Mouse (Mus musculus): ENCODE results near the gene Gtf2h4.
A peak's percentile ranks its signal among the peaks of the same experiment; 100 is the strongest.

Gene Gtf2h4

DNA sequence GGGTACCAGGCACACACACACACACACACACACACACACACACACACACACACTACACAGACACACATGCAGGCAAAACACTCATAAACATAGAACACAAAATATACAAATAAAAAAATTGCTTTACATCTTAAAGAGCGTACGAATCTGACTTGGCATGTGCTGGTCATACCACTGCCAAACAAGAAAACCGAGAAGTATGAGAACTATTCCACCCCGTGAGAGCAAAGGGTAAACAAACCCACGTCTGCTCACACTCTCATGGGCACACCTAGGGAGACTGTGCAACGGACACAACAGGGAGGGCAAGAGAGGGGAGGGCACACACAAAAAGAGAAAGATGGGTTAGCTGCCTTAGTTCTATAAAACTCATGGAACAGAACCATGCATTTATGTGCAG lies 23.2 kb upstream of the Gtf2h4 start:
- DNase-seq, result peak; percentile 25

DNA sequence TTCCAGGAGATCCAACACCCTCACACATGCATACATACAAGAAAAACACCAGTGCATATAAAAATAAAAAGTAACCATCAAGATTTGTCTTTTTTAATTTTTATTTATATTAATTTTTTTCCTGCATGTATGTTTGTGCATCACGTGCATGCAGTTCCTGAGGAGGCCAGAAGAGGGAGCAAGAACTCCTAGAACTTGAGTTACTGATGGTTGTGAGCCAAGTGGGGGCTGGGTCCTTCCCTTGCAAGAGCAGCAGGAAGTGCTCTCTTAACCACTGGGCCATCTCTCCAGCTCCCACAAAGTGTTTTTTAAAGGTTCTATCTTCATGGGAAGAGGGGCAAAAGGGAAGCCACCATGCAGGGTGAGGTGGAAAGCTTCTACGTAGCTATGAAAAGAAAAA lies 21.8 kb upstream of the Gtf2h4 start:
- DNase-seq, result peak; percentile 37

DNA sequence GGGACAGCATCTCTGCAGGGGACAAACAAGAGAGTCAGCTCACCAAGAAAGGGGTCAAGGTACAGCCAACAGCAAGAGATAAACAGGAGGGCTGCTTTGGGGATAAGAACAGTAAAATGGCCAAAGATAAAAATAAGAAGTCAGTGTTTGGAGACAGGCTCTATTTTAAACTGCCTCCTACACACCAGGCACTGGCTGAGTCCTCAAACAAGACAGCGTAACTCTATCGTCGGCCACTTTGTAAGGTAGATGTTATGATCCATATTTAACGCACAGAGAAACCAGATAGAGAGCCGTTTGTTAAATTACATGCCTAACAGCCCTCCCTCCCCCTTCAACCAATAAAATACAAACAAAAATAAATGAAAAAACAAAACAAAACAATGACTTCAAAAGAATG lies 20.4 kb upstream of the Gtf2h4 start:
- no peak for DNase-seq

DNA sequence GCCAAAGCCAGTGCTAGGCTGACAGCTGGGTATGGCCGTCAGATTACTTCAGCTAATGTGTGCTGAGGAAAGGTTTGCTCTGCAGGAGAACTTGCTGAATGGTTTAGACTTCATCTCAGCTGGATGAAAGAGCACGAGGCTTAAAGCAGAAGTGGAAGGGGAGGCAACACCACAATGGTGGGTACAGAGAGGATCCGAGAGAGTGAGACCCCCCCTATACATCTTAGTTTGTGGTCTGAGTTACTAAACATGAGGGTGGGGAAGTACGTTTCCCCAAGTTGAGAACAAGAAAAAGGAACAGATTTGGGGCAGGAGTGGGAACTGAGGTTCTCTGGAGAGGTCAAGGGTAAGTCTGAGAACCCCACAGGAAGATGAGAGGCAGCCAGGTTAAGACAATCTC lies 18.8 kb upstream of the Gtf2h4 start:
- DNase-seq, result no peak

DNA sequence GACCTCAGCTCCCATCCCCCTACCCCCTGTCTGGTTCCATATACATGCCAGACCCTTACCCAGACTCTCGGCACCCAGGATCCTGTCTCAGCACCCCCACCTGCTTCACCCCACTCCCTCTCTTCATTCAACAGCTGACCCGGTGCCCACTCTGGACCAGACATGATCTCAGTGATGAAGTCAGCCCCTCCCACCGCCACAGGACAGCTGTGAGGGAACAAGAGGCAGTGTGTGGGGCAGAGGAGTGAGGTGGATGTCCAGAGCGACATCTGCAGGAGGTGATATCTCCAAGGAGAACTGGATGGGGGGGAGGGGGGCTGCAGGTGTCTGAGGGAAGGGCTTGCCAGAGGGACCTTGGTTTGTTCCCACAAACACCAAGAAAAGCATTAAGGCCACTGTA lies 18.3 kb upstream of the Gtf2h4 start:
- peak; percentile 34 for DNase-seq

DNA sequence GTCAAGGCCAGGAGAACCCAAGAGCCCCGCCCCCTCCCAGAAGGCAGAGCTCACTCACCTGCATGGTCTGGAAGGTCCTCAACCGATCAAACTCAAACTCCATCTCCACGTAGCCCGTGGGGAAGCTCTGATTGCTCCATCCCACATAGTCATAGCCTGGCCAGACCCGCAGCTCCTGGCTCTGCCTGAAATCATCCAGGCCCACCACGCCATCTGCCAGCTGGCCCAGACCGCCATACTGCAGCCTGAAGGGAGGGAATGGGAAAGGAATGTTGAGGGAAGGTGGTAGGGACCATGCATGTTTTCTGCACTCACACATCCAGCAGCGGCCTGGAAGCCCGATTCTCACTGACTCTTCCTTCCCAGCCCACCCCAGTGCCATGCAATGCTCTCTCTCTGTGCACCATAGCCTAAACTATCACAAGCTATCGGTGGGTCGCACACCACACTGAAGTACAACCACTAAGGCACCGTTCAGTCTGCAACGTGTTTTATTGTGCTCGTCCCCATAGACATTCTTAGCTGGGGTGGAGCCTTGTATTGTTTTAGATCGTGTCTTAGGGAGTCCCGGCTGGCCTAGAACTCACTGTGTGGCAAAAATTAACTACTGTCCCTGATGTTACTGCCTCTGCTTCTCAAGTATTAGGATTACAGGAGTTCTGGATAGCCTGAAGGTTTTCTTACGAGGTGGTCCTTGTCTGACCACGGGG lies 16.6 kb upstream of the Gtf2h4 start:
- DNase-seq, result no peak

DNA sequence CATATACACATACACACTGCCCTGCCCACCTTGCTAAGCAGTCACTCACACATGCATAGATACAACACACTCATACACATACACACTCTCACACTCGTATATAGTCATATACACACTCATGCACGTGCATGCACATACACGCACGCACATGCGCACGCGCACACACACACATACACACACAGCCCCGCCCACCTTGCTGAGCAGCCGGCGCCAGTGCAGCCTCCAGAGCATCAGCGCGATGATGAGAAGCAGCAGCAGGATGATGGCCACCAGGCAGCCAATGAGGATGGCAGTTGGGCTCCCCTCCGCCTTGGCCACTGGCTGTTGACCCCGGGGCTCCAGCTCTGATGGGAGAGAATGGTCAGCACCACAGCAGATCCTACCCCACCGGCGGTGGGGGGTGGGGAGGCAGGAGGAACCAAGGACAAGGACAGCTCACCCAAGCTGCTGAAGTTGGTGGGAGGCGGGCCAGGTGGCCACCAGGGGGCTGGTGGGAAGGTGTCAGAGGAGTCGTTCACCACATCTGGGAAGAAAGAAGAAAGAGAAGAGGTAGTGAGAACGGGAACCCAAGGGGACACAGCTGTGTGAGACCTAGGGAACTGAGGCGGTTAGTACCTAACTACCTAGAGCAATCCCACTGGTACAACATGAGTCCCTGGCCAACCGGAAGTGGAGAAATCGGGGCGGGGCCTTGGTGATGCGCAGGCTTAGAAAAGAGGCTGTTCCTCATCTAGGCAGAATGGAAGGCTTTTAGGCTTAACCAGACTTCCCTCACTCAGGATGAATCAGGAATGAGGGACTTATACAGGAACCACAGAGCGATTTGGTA lies 15.0 kb upstream of the Gtf2h4 start:
- DNase-seq, result no peak

DNA sequence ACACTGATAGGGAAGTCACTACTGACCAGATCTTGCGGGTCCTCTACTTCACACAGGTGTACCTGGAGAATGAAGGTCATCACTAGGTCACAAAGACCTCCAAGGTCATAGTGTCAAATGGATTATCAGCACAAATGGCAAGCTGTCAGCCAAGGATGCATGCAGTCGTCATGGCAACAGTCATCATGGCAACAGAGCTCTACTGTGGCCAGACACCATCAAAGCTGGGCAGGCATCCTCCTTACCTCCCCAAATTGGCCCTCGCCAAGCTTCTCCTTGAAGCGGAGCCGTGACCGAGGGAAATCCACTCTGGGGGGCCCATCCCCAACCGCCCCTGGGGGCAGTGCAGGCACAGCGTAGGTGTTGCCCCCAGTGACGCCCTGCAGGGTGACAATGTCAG lies 11.5 kb upstream of the Gtf2h4 start:
- no peak for DNase-seq

DNA sequence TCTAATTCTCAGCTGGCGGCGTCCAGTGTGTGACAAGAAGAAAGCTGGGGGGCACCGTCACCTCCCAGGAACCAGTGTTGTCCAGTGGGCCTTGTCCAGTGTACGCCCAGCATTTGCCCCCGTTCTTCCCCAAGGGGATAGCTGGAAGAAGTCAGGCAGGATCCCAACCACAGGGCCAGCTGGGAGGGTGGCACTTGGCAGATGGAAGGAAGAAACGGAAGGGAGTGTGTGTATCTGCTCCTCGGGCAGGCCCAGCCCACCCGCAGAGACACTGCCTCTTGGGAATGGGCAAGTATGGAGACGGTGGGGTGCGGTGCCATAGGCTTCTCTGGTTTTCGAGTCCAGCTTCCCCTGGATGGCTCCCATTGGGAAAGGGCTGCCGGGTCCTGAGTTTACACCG lies 8.4 kb upstream of the Gtf2h4 start:
- DNase-seq, result no peak

DNA sequence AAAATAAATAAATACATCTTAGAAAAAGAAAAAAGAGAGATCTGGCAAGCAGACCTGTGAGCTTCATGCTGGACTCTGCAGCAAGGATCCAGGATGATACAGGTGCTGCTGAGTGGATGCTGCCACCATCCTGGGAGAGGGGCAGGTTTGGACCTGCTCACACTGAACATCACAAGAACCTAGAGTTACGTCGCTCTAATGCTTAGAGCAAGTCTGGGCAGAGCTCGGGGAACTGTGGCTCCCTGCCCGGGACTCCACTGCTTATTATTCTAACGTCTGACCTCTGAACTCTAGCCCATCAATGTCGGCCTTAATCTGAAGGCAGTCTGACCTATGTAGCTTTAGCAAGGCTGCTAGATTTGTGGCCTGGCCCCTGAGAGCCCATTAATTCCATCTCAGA lies 7.1 kb upstream of the Gtf2h4 start:
- no peak for DNase-seq

DNA sequence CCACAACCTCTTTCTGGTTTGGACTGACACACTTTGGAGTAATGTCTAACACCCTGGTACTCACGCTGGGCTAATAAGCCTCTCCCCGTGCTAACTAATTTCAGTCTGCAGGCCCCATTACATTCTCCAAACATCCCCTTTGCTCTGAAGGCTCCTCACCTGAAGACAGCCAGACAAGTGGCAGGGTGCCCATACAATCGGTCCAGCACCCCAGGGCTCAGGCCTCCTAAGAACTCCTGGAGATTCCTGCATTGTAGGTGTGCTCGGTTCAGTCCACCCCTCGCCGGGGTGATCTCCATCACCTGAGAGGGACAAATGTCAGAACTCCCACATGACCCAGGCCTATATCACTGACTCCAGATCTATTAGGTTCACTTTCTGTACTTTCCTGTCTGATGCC lies 1.0 kb downstream of the Gtf2h4 start:
- DNase-seq, result peak; percentile 59

DNA sequence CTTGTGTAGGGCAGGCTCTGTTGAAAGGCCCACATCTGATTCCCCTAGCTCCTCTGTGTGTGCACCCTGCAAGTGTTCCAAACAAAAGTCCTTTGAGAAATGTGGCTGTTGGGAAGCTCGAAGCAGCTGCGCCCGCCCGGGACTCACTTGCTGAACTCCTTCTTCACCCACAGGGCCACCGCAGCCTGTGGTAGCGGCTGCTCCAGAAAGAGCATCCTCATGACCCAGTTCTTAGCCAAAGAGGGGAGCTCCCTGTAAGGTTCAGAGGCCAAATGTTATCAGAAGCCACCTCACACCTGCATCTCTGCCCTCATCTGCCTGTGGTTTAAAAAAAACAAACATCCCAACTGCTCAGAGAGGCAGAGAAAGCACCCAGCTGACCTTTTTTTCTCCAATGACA lies 1.7 kb downstream of the Gtf2h4 start:
- DNase-seq, result no peak

DNA sequence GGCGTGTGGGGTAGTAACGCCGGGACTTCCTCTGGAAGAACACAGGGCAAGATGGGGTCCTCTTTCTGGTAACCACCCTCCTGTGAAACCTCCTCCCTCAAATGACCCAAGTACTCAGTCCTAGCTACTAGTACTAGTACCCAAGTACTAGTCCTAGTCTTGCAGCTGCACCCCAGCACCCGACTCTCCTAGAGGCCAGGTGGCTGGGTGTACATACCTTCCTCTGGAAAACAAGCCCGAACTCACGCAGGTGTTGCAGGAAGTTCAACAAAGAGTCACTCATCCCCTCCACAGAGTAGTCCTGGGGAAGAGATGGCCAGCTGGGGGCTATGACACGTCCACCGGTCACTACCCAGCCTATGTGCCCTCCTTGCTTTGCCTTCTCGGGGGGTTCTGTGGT lies 3.8 kb downstream of the Gtf2h4 start:
- no peak for DNase-seq

DNA sequence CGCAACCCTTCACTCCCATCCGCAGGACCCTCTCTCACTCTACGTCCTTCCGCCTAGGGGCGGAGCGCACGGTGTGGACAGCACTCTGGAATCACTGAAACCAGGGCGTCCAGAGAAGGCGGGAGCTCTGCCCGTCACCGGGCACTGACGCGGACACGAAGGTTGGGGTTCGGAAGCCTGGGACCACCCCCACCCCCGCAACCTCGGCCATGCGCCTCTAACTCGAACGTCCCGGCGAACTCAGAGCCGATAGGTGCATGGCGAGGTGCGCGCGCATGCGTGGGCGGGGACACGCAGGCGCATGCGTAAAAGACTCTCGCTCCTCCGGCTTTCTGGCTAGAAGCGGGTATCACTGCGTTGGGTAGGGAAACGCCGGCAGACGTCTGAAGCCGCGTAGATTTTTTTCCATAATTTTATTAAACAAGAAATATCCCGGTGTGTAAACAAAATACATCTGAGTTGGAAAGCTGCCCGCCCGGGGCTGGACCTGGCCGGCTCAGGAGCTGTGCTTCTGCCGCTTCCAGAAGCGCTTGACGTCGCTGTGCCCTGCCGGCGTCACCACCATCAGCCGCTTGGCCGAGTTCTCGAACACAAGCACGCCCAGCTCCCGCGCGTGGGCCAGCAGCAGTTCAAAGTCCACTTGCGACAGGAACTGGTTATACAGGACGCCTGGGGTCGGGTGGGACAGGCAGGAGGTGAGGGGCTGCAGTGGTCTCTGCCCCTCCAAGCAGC lies 6.0 kb downstream of the Gtf2h4 start, which contains the start of gene Vars2:
Vars2 (minus strand) TSS at position 259 of the 732 bp plus-strand sequence.
- peak; percentile 98 for DNase-seq

DNA sequence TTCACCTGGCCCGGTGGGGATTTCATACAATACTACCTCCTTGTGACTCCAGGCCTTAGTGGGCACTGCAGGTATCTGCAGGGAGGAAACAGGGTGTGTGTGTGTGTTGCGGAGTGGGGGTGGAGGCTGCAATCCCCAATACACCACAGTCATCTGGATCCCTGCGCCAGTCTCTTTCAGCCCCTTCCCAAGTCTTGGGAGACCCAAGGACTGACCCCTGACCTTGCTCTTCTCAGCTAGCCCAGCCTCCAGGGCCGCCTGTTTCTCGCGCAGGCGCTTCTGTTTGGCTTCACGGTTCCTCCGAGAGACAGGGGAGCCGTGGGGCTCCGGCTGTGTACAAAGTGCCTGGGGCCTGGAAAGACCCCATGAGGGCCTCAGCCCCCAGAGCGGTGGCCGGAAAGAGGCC lies 6.7 kb downstream of the Gtf2h4 start:
- no peak for DNase-seq

DNA sequence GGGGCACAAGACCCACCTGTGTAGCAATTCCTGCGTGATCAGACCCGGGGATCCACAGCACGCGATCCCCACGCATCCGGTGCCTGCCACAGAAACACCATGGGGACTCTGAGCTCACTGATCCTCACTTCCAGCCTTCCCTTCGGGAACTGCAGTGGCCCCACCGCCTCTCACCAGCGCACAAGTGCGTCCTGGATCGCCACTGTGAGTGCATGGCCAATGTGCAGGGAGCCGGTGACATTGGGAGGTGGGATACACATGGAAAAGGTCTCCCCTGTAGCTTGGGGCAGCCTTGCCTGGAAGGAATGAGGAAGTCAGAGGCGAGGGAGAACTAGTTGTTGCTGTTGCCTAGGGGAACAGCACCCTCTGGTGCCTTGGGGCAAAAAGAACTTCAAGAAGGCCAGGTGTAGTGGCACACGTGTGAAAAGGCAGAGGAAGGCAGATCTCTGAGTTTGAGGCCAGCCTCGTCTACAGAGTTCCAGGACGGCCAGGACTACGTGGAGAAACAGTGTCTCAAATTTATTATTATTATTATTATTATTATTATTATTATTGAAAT lies 7.5 kb downstream of the Gtf2h4 start:
- DNase-seq, result peak; percentile 47

DNA sequence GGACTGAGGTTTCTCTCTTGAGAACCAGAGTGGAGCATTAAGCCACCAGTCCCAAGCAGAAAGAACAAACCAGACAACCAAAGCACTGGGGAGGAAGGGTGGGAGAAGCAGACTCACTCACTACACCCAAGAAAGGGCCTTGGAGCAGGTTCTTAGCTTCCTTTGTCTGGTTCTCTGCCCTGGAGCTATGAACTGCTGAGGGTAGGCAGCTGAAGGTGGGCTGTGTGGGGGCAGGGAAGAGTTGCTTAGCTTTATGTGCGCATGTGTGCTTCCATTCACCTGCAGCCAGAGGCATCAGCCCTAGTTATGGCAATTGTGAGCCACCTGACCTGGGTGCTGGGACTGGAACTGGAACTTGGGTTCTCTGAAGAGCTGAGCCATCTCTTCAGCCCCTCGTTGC lies 20.5 kb downstream of the Gtf2h4 start:
- DNase-seq, result no peak

DNA sequence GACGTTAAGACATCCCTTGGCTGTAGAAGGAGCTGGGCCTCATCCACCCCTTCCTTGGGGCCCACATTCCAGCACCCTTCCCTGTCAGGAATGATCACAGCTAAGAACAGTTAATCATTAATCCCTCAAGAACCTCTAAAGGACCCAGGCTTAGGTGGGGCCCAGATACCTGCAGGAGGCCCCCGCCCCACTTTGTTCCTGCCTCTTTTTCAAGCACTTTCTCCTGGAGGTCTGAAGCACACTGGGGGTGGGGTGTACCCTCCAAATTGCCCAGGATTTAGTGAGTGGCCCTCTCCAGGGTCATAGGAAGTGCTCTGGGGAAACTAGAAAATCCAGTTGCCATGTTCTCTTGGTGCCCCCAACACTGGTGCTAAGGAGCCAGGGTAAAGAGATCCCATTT lies 24.1 kb downstream of the Gtf2h4 start:
- no peak for DNase-seq

DNA sequence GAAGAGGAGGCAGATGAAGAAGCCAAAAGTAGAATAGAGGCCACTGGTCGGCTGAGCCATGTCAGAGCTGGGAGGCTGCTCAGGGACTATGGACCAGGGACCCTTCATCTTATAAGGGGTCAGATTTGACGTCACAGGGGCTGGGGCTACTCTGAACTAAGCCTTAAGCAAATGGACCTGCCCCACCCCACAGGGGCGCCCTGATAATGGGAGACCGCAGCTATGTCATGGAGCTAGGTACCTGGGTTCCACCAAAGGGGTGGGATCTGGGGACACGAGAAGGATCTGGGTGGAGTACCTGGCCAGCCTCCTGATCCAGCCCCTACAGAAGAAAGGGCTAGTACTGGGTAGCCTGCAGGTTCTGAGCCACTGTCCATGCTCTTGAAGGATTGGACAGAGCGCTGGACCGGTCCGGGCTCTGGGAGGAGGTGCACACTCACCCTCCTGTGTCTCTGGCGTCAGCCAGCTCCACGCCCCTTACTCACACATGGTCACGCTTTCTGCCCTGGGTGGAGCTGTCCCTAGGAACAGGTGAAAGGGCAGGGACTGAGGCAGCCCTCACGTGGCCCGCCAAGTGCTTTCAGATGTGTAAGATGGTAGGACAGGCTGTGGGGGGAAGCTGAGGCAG lies 29.8 kb downstream of the Gtf2h4 start, which contains the start of gene Mucl3:
Mucl3 (minus strand) TSS at position 87 of the 628 bp plus-strand sequence.
- DNase-seq, result no peak

DNA sequence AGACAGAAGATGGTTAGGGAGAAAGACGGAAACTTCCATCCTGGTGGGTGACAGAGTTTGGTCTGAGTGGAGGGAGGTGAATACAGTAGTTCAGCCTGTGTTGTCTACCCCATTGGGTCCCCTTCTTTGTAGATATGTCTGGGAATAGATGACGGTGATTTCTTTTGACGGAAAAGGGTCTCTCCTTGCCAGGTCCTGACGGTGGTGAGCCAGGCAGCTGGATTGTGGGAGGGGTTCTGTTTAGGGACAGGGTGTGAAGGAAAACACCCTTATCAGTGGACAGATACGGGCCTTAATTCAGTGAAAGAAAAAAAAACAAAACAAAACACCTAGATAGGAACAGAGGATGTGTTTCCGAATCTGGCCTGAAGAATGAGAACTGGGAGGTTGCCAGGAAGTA lies 34.2 kb downstream of the Gtf2h4 start:
- no peak for DNase-seq

DNA sequence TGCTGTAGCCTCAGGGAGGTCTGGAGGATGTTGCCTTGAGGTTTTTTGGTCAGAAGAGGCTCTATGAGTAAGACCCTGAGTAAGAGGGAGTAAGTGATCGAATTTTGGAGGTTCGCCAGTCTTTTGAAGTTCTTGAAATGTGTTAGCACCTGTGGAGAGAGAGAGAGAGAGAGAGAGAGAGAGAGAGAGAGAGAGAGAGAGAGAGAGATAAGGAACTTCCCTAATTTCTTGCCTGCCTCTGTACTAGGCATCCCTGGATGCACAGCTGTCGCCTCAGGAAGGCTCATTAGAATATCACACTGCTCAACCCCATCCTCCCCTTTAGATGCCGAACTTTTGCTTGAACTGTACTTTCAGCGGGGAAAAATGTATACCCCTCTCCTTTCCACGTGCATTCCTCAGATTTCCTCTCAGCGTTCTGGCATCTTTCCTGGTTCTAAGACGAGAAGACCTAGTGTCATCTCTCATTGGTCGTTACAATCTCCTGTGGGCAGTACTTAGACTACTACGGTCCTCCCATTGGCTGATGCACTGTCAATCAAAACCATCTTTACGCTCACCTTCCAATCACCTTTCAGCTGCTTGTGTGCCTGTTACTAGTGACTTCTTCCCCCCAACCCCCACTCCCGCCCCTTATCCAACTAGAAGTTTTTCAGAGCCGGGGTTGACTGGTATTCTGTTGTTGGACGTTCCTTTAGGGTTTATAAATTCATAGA lies 34.9 kb downstream of the Gtf2h4 start:
- no peak for DNase-seq

DNA sequence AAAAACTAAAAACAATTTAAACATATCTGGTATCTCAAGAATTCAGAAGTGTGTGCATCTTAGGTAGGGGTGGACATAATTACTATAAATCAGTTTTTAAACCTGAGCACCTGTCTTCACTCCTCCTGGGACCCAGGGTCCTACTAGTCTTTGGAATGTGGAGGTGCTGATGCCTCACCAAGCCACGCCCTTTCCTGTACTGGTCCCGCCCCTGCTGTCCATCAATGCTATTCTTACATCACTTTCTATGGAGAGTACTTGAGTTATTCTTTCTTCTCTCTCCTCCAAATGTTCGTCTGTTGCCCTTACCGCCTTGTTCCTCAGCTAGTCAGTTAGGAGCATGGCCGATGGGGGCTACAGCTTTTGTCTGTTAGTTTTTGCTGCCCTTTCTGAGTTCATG lies 37.2 kb downstream of the Gtf2h4 start:
- peak; percentile 56 for DNase-seq

All from cerebellum, adult 9-11 months (tissue).